Mouse (Mus musculus) forebrain, embryonic 11.5 days (tissue): ENCODE measurements around the gene Ifnlr1. TPM values are rescaled to one million over a fixed set of nuclear protein-coding genes. Genes with fewer than 3 reads are reported as not detected.

Source experiments
- polyA plus RNA-seq: library from polyadenylated mRNA; unstranded; fragments of >200 nt; fragmentation: Nextera tagmentation; extraction: Ambion mirVana; gene quantifications from 2 replicates; pipeline ENCODE4 v1.2.1, GENCODE M21; 2014

Ifnlr1 gene
- polyA plus RNA-seq, 1 experiment from 2014 or later: 0.59 TPM

Other genes starting within 250 kb of the Ifnlr1 start
- gene Stpg1, start 191.5 kb upstream of the Ifnlr1 start, polyA plus RNA-seq: 0.35 and 0.44 TPM in 2 replicates
- 3.0 and 3.2 TPM in 2 replicates for gene Nipal3, start 191.2 kb upstream of the Ifnlr1 start, polyA plus RNA-seq
- 3.9 and 4.5 TPM in 2 replicates for gene Grhl3, start 112.7 kb upstream of the Ifnlr1 start, polyA plus RNA-seq
- not detected in 2 replicates for gene Il22ra1, start 41.9 kb downstream of the Ifnlr1 start, polyA plus RNA-seq
- gene Myom3, start 73.4 kb downstream of the Ifnlr1 start, polyA plus RNA-seq: 0.17 TPM in 1 of 2 replicates, not detected in the other
- gene Srsf10, start 169.5 kb downstream of the Ifnlr1 start, polyA plus RNA-seq: 392 and 452 TPM in 2 replicates
- gene Pnrc2, start 187.6 kb downstream of the Ifnlr1 start, polyA plus RNA-seq: 220 and 234 TPM in 2 replicates
- gene Cnr2, start 209.1 kb downstream of the Ifnlr1 start, polyA plus RNA-seq: 0.13 and 0.17 TPM in 2 replicates
- gene Fuca1, start 234.4 kb downstream of the Ifnlr1 start, polyA plus RNA-seq: 42.3 and 49.2 TPM in 2 replicates